Mouse (Mus musculus): Measurements from ENCODE around the gene Gpr50. TPM values are rescaled to one million over a fixed set of nuclear protein-coding genes. Genes with fewer than 3 reads are reported as not detected.
A peak's percentile ranks its signal among the peaks of the same experiment; 100 is the strongest.

The Gpr50 gene
- total and polyA plus RNA-seq, 3 experiments, result not detected

DNA sequence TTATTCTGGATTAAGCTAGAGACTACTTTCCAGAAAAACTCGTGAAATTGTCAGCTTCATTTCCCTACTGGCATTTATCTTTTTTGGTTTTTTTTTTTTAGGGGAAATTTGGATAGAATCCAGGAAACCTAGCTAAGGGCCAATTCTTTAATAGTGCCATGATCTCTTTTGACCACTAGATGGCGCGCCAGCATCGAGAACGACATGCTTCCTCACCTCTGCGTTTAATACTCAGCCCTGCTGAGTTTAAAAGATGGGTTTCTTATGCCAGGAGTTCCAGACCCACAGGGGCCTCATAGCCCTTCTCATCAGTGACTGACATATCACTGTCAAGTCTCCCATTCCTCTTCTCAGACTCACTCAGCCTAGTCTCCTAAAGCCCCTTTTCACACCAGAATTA, 15.5 kb upstream of the Gpr50 start:
- TF ChIP-seq POLR2A (IDR thresholded peaks at IDR 0.05; ENCODE audit: insufficient read depth, low read depth, low read length) (no peak), CTCF (IDR thresholded peaks at IDR 0.05) (peak; percentile 92), EP300 (IDR thresholded peaks at IDR 0.05; ENCODE audit: insufficient read depth, low read depth, low read length) (0 out of 2 replicates have a peak, but pooled peaks have one; percentile 14)
- H3K27me3 ChIP-seq (ENCODE audit: control insufficient read depth, insufficient read depth, low read length), result no peaks in the 10 kb centered on the region
- DNase-seq, result peak; percentile 13 to 45
- no peak overlapping the region for H3K27ac ChIP-seq
- no peaks in the 10 kb centered on the region for H3K79me2 ChIP-seq (replicated peaks; ENCODE audit: control insufficient read depth, insufficient read depth, low read length)
- H3K4me1 ChIP-seq (ENCODE audit: control insufficient read depth, insufficient read depth, low read length), result no peaks in the 10 kb centered on the region
- H3K9ac ChIP-seq (ENCODE audit: low read depth, low read length), result no peak overlapping the region
- intact Hi-C loops (cut with DNase I), result loop anchor here (1.0 to 5.0 kb wide), 3 partner anchors 144 to 1169 kb away; no protein-coding TSS in a partner anchor
- WGBS, result 2% methylated on average over 6 of the region's 6 CpGs
- no peaks in the 10 kb centered on the region for H3K36me3 ChIP-seq (ENCODE audit: control insufficient read depth, insufficient read depth, low read length)
- H3K4me3 ChIP-seq, result no peak overlapping the region

DNA sequence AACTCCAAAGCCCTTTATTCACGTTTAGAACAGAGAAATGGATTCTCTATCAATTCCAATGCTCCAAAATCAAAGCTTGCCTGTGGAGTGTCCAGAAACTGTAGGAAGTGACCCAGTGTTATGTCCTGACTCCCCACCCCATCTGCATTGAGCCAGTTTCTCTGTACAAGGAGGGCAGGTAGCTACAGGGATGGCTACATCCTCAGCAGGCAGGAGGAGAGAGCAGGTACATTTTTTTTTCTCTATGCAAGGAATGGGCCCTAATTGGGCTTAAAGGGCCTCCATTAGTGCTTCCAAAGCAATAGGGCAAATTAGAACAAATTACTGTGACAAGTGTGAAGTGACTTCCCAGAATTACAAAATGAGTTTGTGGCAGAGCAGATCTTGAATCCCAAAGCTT, 15.0 kb upstream of the Gpr50 start:
- Histone ChIP-seq H3K36me3 (ENCODE audit: control insufficient read depth, insufficient read depth, low read length) (no peaks in the 10 kb centered on the region), H3K27me3 (ENCODE audit: control insufficient read depth, insufficient read depth, low read length) (no peaks in the 10 kb centered on the region), H3K4me1 (ENCODE audit: control insufficient read depth, insufficient read depth, low read length) (no peaks in the 10 kb centered on the region), H3K4me3 (no peak overlapping the region), H3K9ac (ENCODE audit: low read depth, low read length) (no peak overlapping the region), H3K27ac (no peak overlapping the region), H3K79me2 (replicated peaks; ENCODE audit: control insufficient read depth, insufficient read depth, low read length) (no peaks in the 10 kb centered on the region)
- no peak for DNase-seq
- 4% methylated on average over 1 of the region's 1 CpGs for WGBS
- intact Hi-C loops (cut with DNase I), result loop anchor here (1.0 to 5.0 kb wide), 3 partner anchors 144 to 1169 kb away; no protein-coding TSS in a partner anchor
- TF ChIP-seq EP300 (IDR thresholded peaks at IDR 0.05; ENCODE audit: insufficient read depth, low read depth, low read length), result no peak
- no peak for TF ChIP-seq CTCF (IDR thresholded peaks at IDR 0.05)
- no peak for TF ChIP-seq POLR2A (IDR thresholded peaks at IDR 0.05; ENCODE audit: insufficient read depth, low read depth, low read length)

DNA sequence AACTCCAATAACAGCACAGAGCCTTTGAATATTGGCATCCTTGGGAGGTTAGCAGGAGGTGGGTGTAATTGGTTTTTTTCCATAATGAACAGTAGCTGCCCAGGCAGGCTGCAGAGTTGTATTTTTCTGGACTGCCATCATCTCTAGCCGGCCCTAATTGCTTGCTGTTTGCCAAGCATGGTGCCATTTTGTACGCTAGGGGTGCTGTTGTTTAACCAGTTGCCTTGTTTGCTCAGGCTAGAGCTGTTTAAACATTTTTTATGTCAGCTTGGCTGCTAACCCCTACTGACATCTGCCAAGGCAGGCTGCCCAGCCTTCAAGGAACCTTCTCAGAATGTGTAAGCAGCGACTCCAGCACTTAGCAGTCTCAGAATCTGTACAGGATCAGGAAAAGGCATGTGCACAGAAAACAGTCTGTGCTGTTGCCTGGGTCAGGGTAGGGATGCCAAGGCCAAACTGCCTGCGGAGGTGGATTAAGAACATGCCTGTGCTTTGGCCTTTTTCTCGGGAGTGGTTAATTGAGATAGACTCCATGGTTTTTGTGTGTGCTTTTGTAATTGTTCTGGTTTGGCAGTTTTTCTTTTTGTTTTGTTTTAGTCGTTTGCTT, 14.5 kb upstream of the Gpr50 start:
- no peaks in the 10 kb centered on the region for H3K27me3 ChIP-seq (ENCODE audit: control insufficient read depth, insufficient read depth, low read length)
- DNase-seq, result peak in 1 of 2 experiments; percentile 19
- no peak overlapping the region for H3K9ac ChIP-seq (ENCODE audit: low read depth, low read length)
- H3K4me1 ChIP-seq (ENCODE audit: control insufficient read depth, insufficient read depth, low read length), result no peaks in the 10 kb centered on the region
- WGBS, result 41% methylated on average over 6 of the region's 6 CpGs
- H3K79me2 ChIP-seq (replicated peaks; ENCODE audit: control insufficient read depth, insufficient read depth, low read length), result no peaks in the 10 kb centered on the region
- H3K27ac ChIP-seq, result no peak overlapping the region
- no peak overlapping the region for H3K4me3 ChIP-seq
- intact Hi-C loops (cut with DNase I), result loop anchor here (1.0 to 5.0 kb wide), 3 partner anchors 143 to 1168 kb away; no protein-coding TSS in a partner anchor
- no peak for TF ChIP-seq POLR2A (IDR thresholded peaks at IDR 0.05; ENCODE audit: insufficient read depth, low read depth, low read length)
- no peak for TF ChIP-seq EP300 (IDR thresholded peaks at IDR 0.05; ENCODE audit: insufficient read depth, low read depth, low read length)
- peak; percentile 52 for TF ChIP-seq CTCF (IDR thresholded peaks at IDR 0.05)
- H3K36me3 ChIP-seq (ENCODE audit: control insufficient read depth, insufficient read depth, low read length), result no peaks in the 10 kb centered on the region

GRCm38 (mm10) chrX:71649993-71650392, 13.5 kb upstream of the Gpr50 start:
- TF ChIP-seq POLR2A (IDR thresholded peaks at IDR 0.05; ENCODE audit: insufficient read depth, low read depth, low read length), result no peak
- TF ChIP-seq EP300 (IDR thresholded peaks at IDR 0.05; ENCODE audit: insufficient read depth, low read depth, low read length), result no peak
- TF ChIP-seq CTCF (IDR thresholded peaks at IDR 0.05), result no peak
- H3K36me3 ChIP-seq (ENCODE audit: control insufficient read depth, insufficient read depth, low read length), result no peaks in the 10 kb centered on the region
- no peak overlapping the region for H3K4me3 ChIP-seq
- H3K4me1 ChIP-seq (ENCODE audit: control insufficient read depth, insufficient read depth, low read length), result no peaks in the 10 kb centered on the region
- intact Hi-C loops (cut with DNase I), result loop anchor here (5.0 kb wide), 2 partner anchors 142 to 1167 kb away; no protein-coding TSS in a partner anchor
- no peak overlapping the region for H3K9ac ChIP-seq (ENCODE audit: low read depth, low read length)
- WGBS, result 50% methylated on average over 8 of the region's 8 CpGs
- DNase-seq, result no peak
- H3K79me2 ChIP-seq (replicated peaks; ENCODE audit: control insufficient read depth, insufficient read depth, low read length), result no peaks in the 10 kb centered on the region
- no peaks in the 10 kb centered on the region for H3K27me3 ChIP-seq (ENCODE audit: control insufficient read depth, insufficient read depth, low read length)
- no peak overlapping the region for H3K27ac ChIP-seq

- DNase-seq, result no peak
- Histone ChIP-seq H3K4me3 (no peak overlapping the region), H3K36me3 (ENCODE audit: control insufficient read depth, insufficient read depth, low read length) (no peaks in the 10 kb centered on the region), H3K79me2 (replicated peaks; ENCODE audit: control insufficient read depth, insufficient read depth, low read length) (no peaks in the 10 kb centered on the region), H3K27ac (no peak overlapping the region), H3K4me1 (ENCODE audit: control insufficient read depth, insufficient read depth, low read length) (no peaks in the 10 kb centered on the region), H3K9ac (ENCODE audit: low read depth, low read length) (no peak overlapping the region), H3K27me3 (ENCODE audit: control insufficient read depth, insufficient read depth, low read length) (peaks cover 6% of the 10 kb centered on the region)
- no peak for TF ChIP-seq EP300 (IDR thresholded peaks at IDR 0.05; ENCODE audit: insufficient read depth, low read depth, low read length)
- no peak for TF ChIP-seq POLR2A (IDR thresholded peaks at IDR 0.05; ENCODE audit: insufficient read depth, low read depth, low read length)
- no peak for TF ChIP-seq CTCF (IDR thresholded peaks at IDR 0.05)
- WGBS, result 22% methylated on average over 14 of the region's 14 CpGs
- intact Hi-C loops (cut with DNase I), result no loop called here
These were observed 1.7 kb upstream of the Gpr50 start for GRCm38 (mm10) chrX:71661794-71662193.

All from heart, adult 2 months (tissue).